Mouse (Mus musculus) neural tube, embryonic 14.5 days (tissue): Measurements from ENCODE around the gene Dazap1. TPM values are rescaled to one million over a fixed set of nuclear protein-coding genes. Genes with fewer than 3 reads are reported as not detected.
A peak's percentile ranks its signal among the peaks of the same experiment; 100 is the strongest.

Experiments used
- ATAC-seq: fragments of 200-750 bp; cut with Nextera tagmentation; 2 replicates; pipeline ENCODE4 v1.8.0; 2017; ENCODE audit warnings: low read depth, mild to moderate bottlenecking, moderate TSS enrichment, moderate library complexity
- H3K27ac ChIP-seq: fragments of 300-500 bp; sonication (generic); 2 replicates; pipeline ENCODE4 v1.5.1; 2014; ENCODE audit warnings: low read depth, mild to moderate bottlenecking, control low read depth, low read length, moderate library complexity, mixed read lengths
- H3K27me3 ChIP-seq: fragments of 300-500 bp; sonication (generic); 2 replicates; pipeline ENCODE4 v1.6.1; 2014; ENCODE audit warnings: low read length; ENCODE audit not compliant: control insufficient read depth, insufficient read depth
- H3K36me3 ChIP-seq: fragments of 300-500 bp; sonication (generic); 2 replicates; pipeline ENCODE4 v1.6.1; 2014; ENCODE audit warnings: low read length, mixed read lengths; ENCODE audit not compliant: control insufficient read depth, insufficient read depth
- H3K4me1 ChIP-seq: fragments of 300-500 bp; sonication (generic); 2 replicates; pipeline ENCODE4 v1.6.1; 2014; ENCODE audit warnings: low read length; ENCODE audit not compliant: control insufficient read depth, insufficient read depth
- H3K4me2 ChIP-seq: fragments of 300-500 bp; sonication (generic); 2 replicates; pipeline ENCODE4 v1.6.1; 2014; ENCODE audit warnings: mild to moderate bottlenecking, low read depth, low read length, control low read depth
- H3K4me3 ChIP-seq: fragments of 300-500 bp; sonication (generic); 2 replicates; pipeline ENCODE4 v1.5.1; 2014; ENCODE audit warnings: low read depth, low read length, control low read depth, mixed read lengths
- H3K9ac ChIP-seq: fragments of 300-500 bp; sonication (generic); replicated peaks from 2 replicates; pipeline ENCODE4 v1.6.1; 2014; ENCODE audit warnings: low read depth, mild to moderate bottlenecking, control low read depth, low read length, mixed read lengths
- H3K9me3 ChIP-seq: fragments of 300-500 bp; sonication (generic); 2 replicates; pipeline ENCODE4 v1.6.1; 2016; ENCODE audit warnings: low read length; ENCODE audit not compliant: control insufficient read depth
- WGBS: fragments of 180-500 bp; shearing (Covaris S2); extraction: QIAGEN DNeasy Blood & Tissue Kit; methylation state at CpG from one replicate; pipeline ENCODE4 v1.1.7; 2014; 5-methylcytosine and 5-hydroxymethylcytosine counted together
- polyA plus RNA-seq: library from polyadenylated mRNA; unstranded; fragments of >200 nt; fragmentation: Nextera tagmentation; extraction: Ambion mirVana; gene quantifications from 2 replicates; pipeline ENCODE4 v1.2.1, GENCODE M21; 2014

Gene Dazap1
- polyA plus RNA-seq, 1 experiment from 2014 or later, result 39.8 TPM

- Histone ChIP-seq H3K9me3 (no peaks in the 10 kb centered on the region), H3K27ac (peak overlapping the region; percentile 94), H3K36me3 (peaks cover 16% of the 10 kb centered on the region), H3K4me3 (peak overlapping the region; percentile 75), H3K9ac (peak overlapping the region; percentile 93; the same call in 1 of the 2 replicates), H3K27me3 (no peaks in the 10 kb centered on the region), H3K4me1 (peaks cover 31% of the 10 kb centered on the region), H3K4me2 (peak overlapping the region; percentile 91)
- WGBS, result 44% methylated on average over 15 of the region's 15 CpGs
- no peak for ATAC-seq
Observed at GRCm38 (mm10) chr10:80227877-80228775, 33.2 kb upstream of the Dazap1 start.

GRCm38 (mm10) chr10:80236145-80236825, 25.0 kb upstream of the Dazap1 start:
- H3K4me3 ChIP-seq, result no peak overlapping the region
- H3K4me1 ChIP-seq, result 0 out of 2 replicates have a peak, but pooled peaks cover 3% of the 10 kb centered on the region
- no peak overlapping the region for H3K9ac ChIP-seq
- ATAC-seq, result no peak
- no peaks in the 10 kb centered on the region for H3K9me3 ChIP-seq
- H3K27me3 ChIP-seq, result no peaks in the 10 kb centered on the region
- WGBS, result 97% methylated on average over 13 of the region's 13 CpGs
- H3K4me2 ChIP-seq, result no peak overlapping the region
- no peak overlapping the region for H3K27ac ChIP-seq
- peaks cover 52% of the 10 kb centered on the region for H3K36me3 ChIP-seq

- Histone ChIP-seq H3K4me2 (no peak overlapping the region), H3K4me1 (0 out of 2 replicates have a peak, but pooled peaks cover 3% of the 10 kb centered on the region), H3K27me3 (no peaks in the 10 kb centered on the region), H3K4me3 (no peak overlapping the region), H3K9ac (no peak overlapping the region), H3K27ac (no peak overlapping the region), H3K9me3 (no peaks in the 10 kb centered on the region), H3K36me3 (peaks cover 52% of the 10 kb centered on the region)
- WGBS, result 91% methylated on average over 4 of the region's 4 CpGs
- ATAC-seq, result no peak
Observed at GRCm38 (mm10) chr10:80237020-80237419, 24.3 kb upstream of the Dazap1 start.

- no peak overlapping the region for H3K4me3 ChIP-seq
- WGBS, result 96% methylated on average over 3 of the region's 3 CpGs
- H3K27ac ChIP-seq, result no peak overlapping the region
- no peak for ATAC-seq
- no peak overlapping the region for H3K4me2 ChIP-seq
- no peak overlapping the region for H3K9ac ChIP-seq
- H3K27me3 ChIP-seq, result no peaks in the 10 kb centered on the region
- H3K36me3 ChIP-seq, result peaks cover 54% of the 10 kb centered on the region
- H3K9me3 ChIP-seq, result no peaks in the 10 kb centered on the region
- H3K4me1 ChIP-seq, result no peaks in the 10 kb centered on the region
Observed at GRCm38 (mm10) chr10:80238306-80238705, 23.0 kb upstream of the Dazap1 start.

GRCm38 (mm10) chr10:80239791-80240190, 21.5 kb upstream of the Dazap1 start:
- Histone ChIP-seq H3K4me2 (no peak overlapping the region), H3K9ac (no peak overlapping the region), H3K4me1 (no peaks in the 10 kb centered on the region), H3K4me3 (no peak overlapping the region), H3K27ac (no peak overlapping the region), H3K9me3 (no peaks in the 10 kb centered on the region), H3K27me3 (no peaks in the 10 kb centered on the region), H3K36me3 (peaks cover 60% of the 10 kb centered on the region)
- 91% methylated on average over 6 of the region's 6 CpGs for WGBS
- ATAC-seq, result no peak

- no peak for ATAC-seq
- H3K27me3 ChIP-seq, result no peaks in the 10 kb centered on the region
- H3K27ac ChIP-seq, result no peak overlapping the region
- no peaks in the 10 kb centered on the region for H3K4me1 ChIP-seq
- H3K4me2 ChIP-seq, result no peak overlapping the region
- no peaks in the 10 kb centered on the region for H3K9me3 ChIP-seq
- H3K9ac ChIP-seq, result no peak overlapping the region
- 74% methylated on average over 9 of the region's 9 CpGs for WGBS
- H3K36me3 ChIP-seq, result peaks cover 51% of the 10 kb centered on the region
- H3K4me3 ChIP-seq, result no peak overlapping the region
Observed at GRCm38 (mm10) chr10:80242088-80242487, 19.2 kb upstream of the Dazap1 start.

- ATAC-seq, result no peak
- H3K9ac ChIP-seq, result no peak overlapping the region
- peaks cover 49% of the 10 kb centered on the region for H3K36me3 ChIP-seq
Observed at GRCm38 (mm10) chr10:80242607-80243006, 18.7 kb upstream of the Dazap1 start.

GRCm38 (mm10) chr10:80244791-80245399, 16.4 kb upstream of the Dazap1 start:
- WGBS, result 48% methylated on average over 5 of the region's 5 CpGs
- Histone ChIP-seq H3K9ac (no peak overlapping the region), H3K27ac (no peak overlapping the region), H3K4me1 (peaks cover 3% of the 10 kb centered on the region), H3K36me3 (peaks cover 40% of the 10 kb centered on the region), H3K4me3 (no peak overlapping the region), H3K27me3 (no peaks in the 10 kb centered on the region), H3K4me2 (no peak overlapping the region), H3K9me3 (no peaks in the 10 kb centered on the region)
- no peak for ATAC-seq

More at GRCm38 (mm10) chr10:80242607-80243006, 18.7 kb upstream of the Dazap1 start:
- WGBS, result 87% methylated on average over 3 of the region's 3 CpGs
- Histone ChIP-seq H3K4me1 (no peaks in the 10 kb centered on the region), H3K27ac (no peak overlapping the region), H3K27me3 (no peaks in the 10 kb centered on the region), H3K9me3 (no peaks in the 10 kb centered on the region), H3K4me3 (no peak overlapping the region), H3K4me2 (no peak overlapping the region)
